Mouse (Mus musculus) skeletal muscle tissue, adult 2 months (tissue): Measurements from ENCODE around the gene Osbpl2.

Experiments used
- DNase-seq: peaks from one replicate; pipeline ENCODE4 v3.0.0-alpha.2; 2012; ENCODE audit warnings: low read depth, low spot score

Gene Osbpl2

DNA sequence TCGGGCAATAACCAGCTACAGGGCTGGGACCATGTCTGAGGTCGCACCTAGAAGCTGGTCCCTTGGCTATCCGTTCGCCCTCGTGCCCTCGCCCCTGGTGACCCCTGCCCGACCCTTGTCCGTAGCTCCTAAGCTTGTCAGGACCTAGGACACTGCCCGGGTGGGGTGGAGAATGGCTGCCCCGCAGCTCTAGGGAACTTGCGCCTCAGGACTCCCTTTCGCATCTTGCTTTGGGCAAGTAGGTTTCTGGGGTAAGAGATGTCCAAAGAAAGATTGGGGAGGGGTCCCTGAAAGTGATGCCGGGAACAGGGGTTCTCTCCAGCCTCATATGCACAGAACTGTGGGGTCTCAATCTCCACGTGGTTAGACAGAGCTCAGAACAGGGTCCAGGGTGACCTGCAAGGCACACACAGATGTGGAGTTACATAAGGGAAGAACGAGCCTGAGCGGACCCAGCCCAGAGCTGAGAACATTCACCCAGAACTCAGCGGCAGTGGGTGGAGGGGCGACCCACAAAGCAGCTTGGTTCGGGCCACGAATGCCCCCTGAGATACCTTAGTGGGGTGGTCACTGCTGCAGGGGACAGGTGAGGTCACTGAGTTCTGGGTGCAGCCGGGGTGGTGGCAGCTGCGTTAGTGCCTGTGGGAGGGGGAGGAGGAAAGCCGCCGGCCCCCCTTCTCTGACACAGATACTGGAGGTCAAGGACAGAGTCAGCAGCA lies 14.3 kb upstream of the Osbpl2 start:
- DNase-seq, result no peak

- no peak for DNase-seq
These were observed 13.5 kb upstream of the Osbpl2 start for GRCm38 (mm10) chr2:180105441-180106190.

DNA sequence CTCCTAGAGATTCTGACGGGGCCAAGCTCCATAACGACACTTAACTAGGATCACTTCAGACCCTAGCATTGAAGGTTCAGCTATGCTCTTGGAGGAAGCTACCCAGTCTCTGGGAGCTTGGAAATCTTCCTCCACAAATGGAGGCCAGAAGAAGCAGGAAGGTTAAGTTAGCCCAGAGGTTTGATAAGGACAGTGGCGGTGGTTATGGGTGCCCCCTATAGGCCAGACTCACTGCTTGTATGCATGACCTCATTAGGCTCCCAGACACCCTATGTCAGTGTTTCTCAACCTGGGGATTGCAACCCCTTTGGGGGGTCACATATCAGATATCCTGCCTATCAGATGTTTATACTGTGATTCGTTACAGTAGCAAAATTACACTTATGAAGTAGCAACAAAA lies 12.0 kb upstream of the Osbpl2 start:
- no peak for DNase-seq

DNA sequence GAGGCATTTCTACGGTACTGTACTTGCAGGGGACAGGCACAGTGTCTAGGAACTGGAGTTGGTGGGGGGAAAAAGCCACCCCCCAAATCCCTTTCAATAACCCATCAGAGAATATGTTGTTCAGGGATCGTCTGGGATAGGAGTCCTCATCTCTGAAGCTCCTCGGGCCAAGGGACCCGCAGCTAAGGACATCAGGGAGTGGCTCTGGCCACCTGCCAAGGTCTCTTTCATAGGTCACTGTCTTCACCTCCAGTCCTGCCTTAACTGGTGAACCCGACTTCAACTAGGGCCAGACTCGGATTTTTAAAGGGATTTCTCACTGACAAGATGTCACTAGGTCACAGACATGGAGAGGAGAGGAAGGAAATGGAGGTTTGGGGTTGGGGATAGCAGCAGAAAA lies 10.8 kb upstream of the Osbpl2 start:
- DNase-seq, result no peak

DNA sequence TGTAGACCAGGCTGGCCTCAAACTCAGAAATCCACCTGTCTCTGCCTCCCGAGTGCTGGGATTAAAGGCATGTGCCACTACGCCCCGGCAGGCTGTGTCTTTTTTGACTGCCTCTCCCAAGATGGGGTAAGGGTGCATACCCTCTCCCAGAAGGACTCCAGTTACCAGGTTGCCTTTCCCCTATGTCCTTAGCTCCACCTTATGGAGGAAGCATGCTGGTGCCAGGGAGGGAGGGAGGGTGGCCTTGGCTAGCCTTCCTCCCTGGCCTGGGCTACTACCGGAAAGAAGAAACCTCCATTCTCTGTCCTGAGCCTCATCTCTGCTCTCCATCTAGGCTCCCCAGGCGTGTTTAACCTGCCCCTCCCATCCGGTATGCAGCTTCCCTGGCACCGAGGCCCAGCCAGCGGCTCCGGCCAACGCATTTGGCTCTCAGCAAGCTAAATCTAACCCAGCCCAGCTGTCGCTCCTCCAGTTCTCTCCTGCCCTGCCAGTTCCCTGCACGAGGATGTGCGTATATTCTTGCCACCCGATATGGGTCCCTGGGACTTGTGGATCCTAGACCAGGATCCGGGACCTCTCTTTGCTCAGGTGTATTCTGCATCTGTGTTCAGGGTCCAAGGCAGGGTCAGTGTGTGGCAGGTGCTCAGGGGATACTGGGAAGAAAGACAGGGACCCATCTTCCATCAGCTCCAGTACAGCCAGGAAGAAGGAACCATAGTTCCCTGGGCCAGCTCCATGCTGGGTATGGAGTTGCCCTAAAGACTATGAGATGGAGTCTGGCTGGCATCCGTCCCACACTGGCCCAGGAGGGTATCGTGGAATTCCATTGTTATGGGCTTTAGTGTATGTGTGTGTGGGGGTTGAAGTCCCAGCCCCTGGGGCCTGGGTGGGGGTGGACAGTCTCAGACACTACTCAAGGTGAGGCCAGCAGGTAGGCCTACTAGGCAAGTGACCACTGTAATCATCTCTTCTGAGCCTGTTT lies 4.9 kb upstream of the Osbpl2 start:
- peak; percentile 93 for DNase-seq

- peak; percentile 54 for DNase-seq
These were observed 3.8 kb upstream of the Osbpl2 start for GRCm38 (mm10) chr2:180115279-180115678.

GRCm38 (mm10) chr2:180116081-180116493 lies 3.0 kb upstream of the Osbpl2 start:
- peak; percentile 36 for DNase-seq

GRCm38 (mm10) chr2:180116741-180117484 lies 2.2 kb upstream of the Osbpl2 start:
- DNase-seq, result peak; percentile 25

DNA sequence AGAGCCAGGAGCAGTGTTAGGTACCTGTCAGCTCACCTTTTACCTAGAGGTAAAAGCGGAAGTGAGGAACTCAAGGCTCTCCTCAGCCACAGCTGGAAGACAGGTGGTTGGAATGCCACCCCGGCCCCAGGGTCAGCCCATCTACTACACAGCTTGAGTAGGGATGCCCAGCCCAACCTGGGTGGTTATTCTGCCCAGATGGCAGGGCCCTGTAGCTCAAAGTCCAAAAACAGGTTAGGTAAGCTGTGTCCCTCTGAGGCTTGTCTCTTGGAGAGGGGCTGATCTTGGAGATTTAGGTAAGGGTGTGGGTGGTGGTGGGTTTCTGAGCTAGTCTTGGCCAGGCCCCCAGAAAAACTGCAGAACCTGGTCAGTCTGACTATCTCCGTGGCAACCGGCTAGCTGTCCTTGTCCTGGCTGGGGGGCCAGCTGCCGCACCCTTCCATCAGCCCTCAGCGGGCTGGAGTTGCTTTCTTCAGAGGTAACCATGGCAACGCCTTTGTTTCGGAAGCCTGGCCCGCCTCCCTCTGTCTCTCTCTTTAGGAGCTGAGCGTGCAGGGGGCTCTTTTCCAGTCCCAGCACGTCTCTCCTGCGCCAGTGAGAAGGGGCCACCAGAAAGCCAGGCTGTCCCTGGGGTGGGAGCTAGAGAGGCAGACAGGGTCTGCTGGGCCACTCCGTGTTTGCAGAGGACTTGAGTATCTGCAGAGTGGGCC lies 1.5 kb upstream of the Osbpl2 start:
- DNase-seq, result peak; percentile 36

DNA sequence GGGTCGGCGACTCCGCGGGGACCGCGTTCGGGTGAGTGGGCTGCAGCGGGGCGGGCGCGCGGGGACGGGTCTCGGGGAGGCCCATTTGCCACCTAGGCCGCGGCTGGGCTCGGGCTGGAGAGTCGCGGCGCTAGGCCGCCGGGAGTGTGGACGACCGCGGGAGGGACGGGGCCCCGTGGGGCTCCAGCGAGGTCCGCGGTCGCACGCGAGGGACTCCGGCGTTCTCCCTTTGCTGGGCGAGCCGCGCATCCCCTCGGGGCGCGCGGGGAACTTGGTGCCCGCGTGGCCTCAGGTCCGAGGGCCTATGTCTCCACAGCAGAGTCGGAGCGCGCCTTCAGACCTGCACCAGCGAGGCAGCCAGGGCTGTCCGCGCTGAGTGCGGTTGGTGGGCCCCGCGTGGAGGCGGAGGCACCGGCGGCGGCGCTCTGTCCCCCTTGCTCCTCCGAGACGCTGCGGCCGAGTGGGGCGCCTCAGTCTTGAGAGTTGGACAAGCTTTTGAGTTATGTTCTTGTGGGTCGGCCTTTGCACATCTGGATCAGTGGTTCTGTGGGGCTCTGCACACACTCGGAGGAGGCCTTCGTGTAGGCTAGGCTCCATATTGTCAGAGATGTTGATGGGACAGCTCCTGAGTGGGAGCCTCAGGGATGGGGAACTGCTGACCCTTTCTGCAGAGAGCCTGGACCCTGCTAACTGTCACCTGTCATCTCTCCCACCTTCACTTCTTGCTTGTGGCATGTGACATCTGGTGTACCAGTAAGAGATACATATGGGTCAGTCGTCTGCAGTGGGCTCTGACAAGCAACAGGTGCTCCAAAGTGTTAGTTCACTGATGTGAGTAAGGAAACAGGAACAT lies 559 bp downstream of the Osbpl2 start:
- DNase-seq, result peak; percentile 20

DNA sequence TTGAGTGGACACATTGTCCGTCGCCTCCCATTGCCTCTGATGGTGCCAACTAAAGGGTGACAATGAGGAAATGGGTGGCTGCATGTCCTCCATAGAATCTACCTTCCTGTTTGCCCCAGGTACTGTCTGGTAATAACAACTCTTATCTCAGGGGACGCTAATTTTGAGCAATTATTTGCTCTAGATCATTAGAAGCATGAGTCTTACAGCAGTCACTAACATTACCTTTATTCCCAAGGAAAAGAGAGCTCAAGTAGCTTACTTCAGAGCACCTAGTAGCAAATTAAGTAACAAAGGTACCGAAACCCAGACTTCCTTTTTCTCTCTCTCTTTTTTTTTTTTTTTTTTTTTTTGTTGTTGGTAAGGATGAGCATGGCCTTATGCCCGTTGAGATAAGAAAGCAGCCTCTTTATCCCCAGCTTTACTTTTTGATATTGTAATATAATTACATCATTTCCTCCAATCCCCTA lies 1.2 kb downstream of the Osbpl2 start:
- DNase-seq, result no peak

DNA sequence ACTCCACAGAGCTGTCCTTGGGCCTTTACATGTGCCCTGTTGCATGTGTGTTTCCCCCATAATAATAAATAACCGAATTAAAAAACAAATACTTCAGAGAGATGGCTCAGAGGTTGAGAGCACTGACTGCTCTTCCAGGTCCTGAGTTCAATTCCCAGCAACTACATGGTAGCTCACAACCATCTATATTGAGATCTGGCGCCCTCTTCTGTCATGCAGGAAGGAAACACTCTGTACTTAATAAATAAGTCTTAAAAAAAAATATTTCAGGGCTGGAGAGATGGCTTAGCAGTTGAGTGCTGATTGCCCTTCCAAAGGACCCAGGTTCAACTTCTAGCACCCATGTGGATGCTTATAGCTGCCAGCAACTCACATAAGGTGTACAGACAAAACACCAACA lies 5.1 kb downstream of the Osbpl2 start:
- DNase-seq, result no peak

DNA sequence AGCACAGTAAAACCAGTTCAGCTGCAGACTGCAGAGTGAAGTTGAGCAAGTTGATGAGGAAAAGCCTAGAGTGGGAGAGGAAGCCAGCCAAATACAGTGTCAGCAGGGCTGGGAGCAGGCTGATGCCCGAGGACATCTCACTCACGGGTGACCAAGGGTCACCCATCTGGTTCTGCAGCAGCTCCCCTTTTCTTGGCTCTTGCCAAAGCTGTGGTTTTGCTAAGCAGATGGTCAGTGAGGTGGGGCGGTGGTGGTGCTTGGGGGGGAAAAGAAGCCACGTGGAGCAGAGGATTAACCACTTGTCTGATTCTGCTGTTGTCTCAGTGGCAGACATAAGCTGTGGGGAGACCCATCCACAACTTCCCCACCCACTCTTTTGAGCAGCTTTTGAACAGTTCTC lies 7.1 kb downstream of the Osbpl2 start:
- DNase-seq, result peak; percentile 71

DNA sequence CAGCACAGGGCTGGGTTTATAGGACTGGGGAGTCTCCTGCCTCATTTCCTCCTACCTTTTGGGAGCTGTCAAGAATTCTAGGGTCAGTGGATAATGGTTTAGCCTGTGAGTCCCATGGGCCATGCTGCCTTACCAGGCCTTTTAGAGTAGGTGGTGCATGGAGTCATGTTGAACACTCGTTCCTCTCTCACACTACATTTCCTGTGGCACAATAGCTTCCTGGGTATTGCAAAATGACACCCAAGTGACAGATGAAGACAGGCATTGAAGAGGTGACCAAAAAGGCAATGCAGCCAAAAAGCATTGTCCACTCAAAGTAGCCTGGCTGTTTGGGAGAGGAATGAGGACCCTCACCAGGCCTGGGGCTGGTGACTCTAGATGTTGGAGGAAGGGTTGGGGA lies 8.6 kb downstream of the Osbpl2 start:
- no peak for DNase-seq

- no peak for DNase-seq
These were observed 14.1 kb downstream of the Osbpl2 start for GRCm38 (mm10) chr2:180133231-180133630.

GRCm38 (mm10) chr2:180133911-180134310 lies 14.8 kb downstream of the Osbpl2 start:
- DNase-seq, result no peak

DNA sequence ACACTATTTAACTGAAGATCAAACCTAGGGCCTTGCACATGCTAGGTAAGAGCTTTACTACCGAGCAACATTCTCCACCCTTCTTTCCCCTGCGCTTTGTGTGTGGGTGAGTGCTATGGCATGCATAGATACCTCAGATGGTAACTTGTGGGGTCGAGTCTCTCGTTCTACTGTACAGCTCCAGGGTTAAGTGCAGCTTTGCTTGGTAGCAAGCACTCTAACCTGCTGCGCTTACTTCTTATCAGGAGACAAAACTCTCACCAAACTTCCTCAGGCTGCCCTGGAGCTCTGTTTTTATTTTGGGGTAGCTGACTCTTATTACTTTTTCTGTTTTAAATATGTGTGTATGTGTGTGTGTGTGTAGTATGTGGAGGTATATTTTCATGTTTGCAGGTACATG lies 16.3 kb downstream of the Osbpl2 start:
- DNase-seq, result no peak

- no peak for DNase-seq
These were observed 27.0 kb downstream of the Osbpl2 start for GRCm38 (mm10) chr2:180146091-180146490.

DNA sequence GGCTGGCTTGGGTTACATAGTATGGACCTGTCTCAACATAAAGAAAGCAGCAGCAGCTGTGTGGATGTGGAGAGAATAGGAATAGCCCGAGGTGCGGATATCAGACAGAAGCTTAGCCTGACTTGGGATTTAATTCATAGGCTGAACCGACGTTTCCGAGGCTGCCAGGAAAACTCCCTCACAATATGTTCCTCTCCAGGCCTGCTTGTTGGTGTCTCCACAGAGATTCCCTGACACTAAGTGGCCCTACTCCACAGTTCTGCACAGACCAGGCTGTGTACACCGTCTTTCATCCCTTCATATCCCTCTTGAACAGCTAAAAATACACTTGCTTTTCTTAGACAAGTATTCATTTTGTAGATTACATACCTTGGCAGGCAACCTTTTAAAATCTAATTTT lies 28.3 kb downstream of the Osbpl2 start:
- no peak for DNase-seq

DNA sequence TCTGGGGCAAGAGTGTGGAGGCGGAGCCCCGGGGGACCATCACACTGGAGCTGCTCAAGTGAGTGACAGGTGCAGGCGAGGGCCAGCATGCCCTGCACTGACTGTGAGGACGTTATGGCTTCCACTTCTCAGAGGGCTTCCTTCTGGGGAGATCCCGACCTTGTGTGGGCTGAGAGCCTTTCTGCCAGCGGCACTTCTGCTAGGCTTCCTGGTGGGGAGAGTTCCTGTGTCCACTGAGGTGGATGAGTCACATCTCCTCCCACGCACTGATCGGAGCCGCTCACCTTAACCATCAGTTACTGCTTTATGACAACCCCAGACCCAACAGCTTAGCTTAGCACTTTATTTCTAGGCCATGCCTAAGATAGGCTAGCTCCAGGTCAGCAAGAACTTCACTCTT lies 29.4 kb downstream of the Osbpl2 start:
- no peak for DNase-seq
